Mouse (Mus musculus) megakaryocyte, embryonic 14.5 days (primary cell): ENCODE measurements around the gene Gm7358. TPM values are rescaled to one million over a fixed set of nuclear protein-coding genes. Genes with fewer than 3 reads are reported as not detected.
"Not testable (repeated sequence)": the region's sequence is repeated elsewhere in the genome, so short reads cannot be mapped to it uniquely, and the experiment has no call there.

ENCODE experiments used
- H3K27me3 ChIP-seq: replicated peaks from 2 replicates; pipeline ENCODE3; 2012; ENCODE audit warnings: inconsistent platforms
- H3K36me3 ChIP-seq: replicated peaks from 2 replicates; pipeline ENCODE3; 2012; ENCODE audit warnings: low read length, inconsistent platforms, mixed read lengths
- H3K4me1 ChIP-seq: 2 replicates; pipeline ENCODE4 v1.6.1; 2012; ENCODE audit warnings: inconsistent platforms
- H3K4me3 ChIP-seq: replicated peaks from 2 replicates; pipeline ENCODE3; 2012; ENCODE audit warnings: moderate library complexity, mild to moderate bottlenecking, inconsistent platforms
- H3K9me3 ChIP-seq: 2 replicates; pipeline ENCODE4 v1.6.1; 2012; ENCODE audit warnings: inconsistent platforms
- polyA plus RNA-seq: library from polyadenylated mRNA; stranded (reverse); fragments of >175 nt; gene quantifications from 2 replicates; pipeline ENCODE4 v1.2.3, GENCODE M21; 2012; ENCODE audit warnings: low replicate concordance; ENCODE audit not compliant: insufficient read depth

Gene Gm7358
- 1.1 TPM in 1 of 2 replicates, not detected in the other for polyA plus RNA-seq

- H3K4me1 ChIP-seq, H3K9me3 ChIP-seq, H3K36me3 ChIP-seq, H3K27me3 ChIP-seq, H3K4me3 ChIP-seq: not testable (repeated sequence)
Observed at GRCm38 (mm10) chr17:14059431-14059830, at the start of gene Gm7358. Gene Gm7358, minus strand, starts transcription at chr17:14059531.

GRCm38 (mm10) chr17:14103018-14103417 is 43.7 kb upstream of the Gm7358 start:
- H3K4me3 ChIP-seq, H3K27me3 ChIP-seq, H3K4me1 ChIP-seq, H3K9me3 ChIP-seq, H3K36me3 ChIP-seq: not testable (repeated sequence)

- H3K27me3 ChIP-seq, H3K4me3 ChIP-seq, H3K36me3 ChIP-seq, H3K4me1 ChIP-seq, H3K9me3 ChIP-seq: not testable (repeated sequence)
Observed at GRCm38 (mm10) chr17:14101446-14101980, 42.2 kb upstream of the Gm7358 start.

GRCm38 (mm10) chr17:14099886-14100285 is 40.6 kb upstream of the Gm7358 start:
- not testable (repeated sequence) for H3K36me3 ChIP-seq, H3K9me3 ChIP-seq, H3K4me1 ChIP-seq, H3K27me3 ChIP-seq, H3K4me3 ChIP-seq

- H3K27me3 ChIP-seq, H3K4me1 ChIP-seq, H3K4me3 ChIP-seq, H3K9me3 ChIP-seq, H3K36me3 ChIP-seq: not testable (repeated sequence)
Observed at GRCm38 (mm10) chr17:14094165-14094564, 34.8 kb upstream of the Gm7358 start.

GRCm38 (mm10) chr17:14086629-14087028 is 27.3 kb upstream of the Gm7358 start:
- not testable (repeated sequence) for H3K9me3 ChIP-seq, H3K36me3 ChIP-seq, H3K27me3 ChIP-seq, H3K4me1 ChIP-seq, H3K4me3 ChIP-seq

- not testable (repeated sequence) for H3K4me1 ChIP-seq, H3K27me3 ChIP-seq, H3K9me3 ChIP-seq, H3K36me3 ChIP-seq, H3K4me3 ChIP-seq
Observed at GRCm38 (mm10) chr17:14041880-14042279, 17.5 kb downstream of the Gm7358 start.

- not testable (repeated sequence) for H3K36me3 ChIP-seq, H3K9me3 ChIP-seq, H3K4me1 ChIP-seq, H3K4me3 ChIP-seq, H3K27me3 ChIP-seq
Observed at GRCm38 (mm10) chr17:14037012-14037411, 22.3 kb downstream of the Gm7358 start.

- H3K27me3 ChIP-seq, H3K9me3 ChIP-seq, H3K4me3 ChIP-seq, H3K36me3 ChIP-seq, H3K4me1 ChIP-seq: not testable (repeated sequence)
Observed at GRCm38 (mm10) chr17:14036113-14036512, 23.2 kb downstream of the Gm7358 start.

Other genes starting within 250 kb of the Gm7358 start
- not detected in 2 replicates for gene Gm7168, start 111.2 kb downstream of the Gm7358 start, polyA plus RNA-seq
- gene Gm7356, start 55.8 kb downstream of the Gm7358 start, polyA plus RNA-seq: not detected in 2 replicates
- gene Dact2, start 144.8 kb upstream of the Gm7358 start, polyA plus RNA-seq: 0.19 TPM in 1 of 2 replicates, not detected in the other
- gene Smoc2, start 220.0 kb upstream of the Gm7358 start, polyA plus RNA-seq: not detected in 2 replicates